Mouse (Mus musculus) embryonic fibroblast, embryonic 13.5 days (primary cell): ENCODE results near the gene Spata9.

Experiments
- CTCF ChIP-seq: IDR thresholded peaks from 2 replicates; pipeline ENCODE4 v1.5.1; 2011; ENCODE audit warnings: mild to moderate bottlenecking, control low read depth, low read length, moderate library complexity, borderline replicate concordance; ENCODE audit not compliant: insufficient read depth
- POLR2A ChIP-seq: IDR thresholded peaks from 2 replicates; pipeline ENCODE4 v1.6.1; 2011; ENCODE audit warnings: low read depth, mild to moderate bottlenecking, control low read depth, low read length, moderate library complexity

DNA sequence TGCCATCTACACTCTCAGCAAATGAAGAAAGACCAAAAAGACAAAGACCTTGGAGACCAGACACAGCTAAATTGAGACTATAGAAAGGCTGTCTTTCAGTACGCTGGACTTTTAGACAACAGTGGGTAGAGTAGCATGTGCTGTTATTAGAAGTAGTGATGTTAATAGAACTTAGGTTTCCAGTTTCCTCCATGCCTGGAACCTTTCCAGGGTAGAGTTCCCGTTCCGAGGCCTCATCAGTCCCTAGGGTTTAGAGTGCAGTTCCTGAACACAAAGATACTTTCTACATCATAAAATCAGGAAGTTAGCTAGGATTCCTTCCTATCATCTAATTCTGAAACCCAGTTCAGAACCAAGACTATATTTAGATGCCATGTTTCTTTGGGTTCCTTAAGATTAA lies 57.6 kb downstream of the Spata9 start:
- no peak for TF ChIP-seq CTCF
- TF ChIP-seq POLR2A = no peak
